Mouse (Mus musculus) T-helper 17 cell (primary cell): Measurements from ENCODE around the gene Kirrel3.

Experiments
- in situ Hi-C, 2 experiments: fragments of 300-600 bp; cut with MboI, MseI; formaldehyde crosslinking; loops; 1 replicate in 1 of 2; 2 replicates in 1 of 2; pipeline ENCODE4 v1.15.1; 2025; ENCODE audit warnings: high pct_unique_total_duplicates in 2 of 2

Gene Kirrel3

GRCm38 (mm10) chr9:34939621-34940020 is 453.9 kb downstream of the Kirrel3 start:
- in situ Hi-C loops, result loop anchor here in 1 of 2 experiments (5.0 kb wide), 1 partner anchor 437 kb away; no protein-coding TSS in a partner anchor

DNA sequence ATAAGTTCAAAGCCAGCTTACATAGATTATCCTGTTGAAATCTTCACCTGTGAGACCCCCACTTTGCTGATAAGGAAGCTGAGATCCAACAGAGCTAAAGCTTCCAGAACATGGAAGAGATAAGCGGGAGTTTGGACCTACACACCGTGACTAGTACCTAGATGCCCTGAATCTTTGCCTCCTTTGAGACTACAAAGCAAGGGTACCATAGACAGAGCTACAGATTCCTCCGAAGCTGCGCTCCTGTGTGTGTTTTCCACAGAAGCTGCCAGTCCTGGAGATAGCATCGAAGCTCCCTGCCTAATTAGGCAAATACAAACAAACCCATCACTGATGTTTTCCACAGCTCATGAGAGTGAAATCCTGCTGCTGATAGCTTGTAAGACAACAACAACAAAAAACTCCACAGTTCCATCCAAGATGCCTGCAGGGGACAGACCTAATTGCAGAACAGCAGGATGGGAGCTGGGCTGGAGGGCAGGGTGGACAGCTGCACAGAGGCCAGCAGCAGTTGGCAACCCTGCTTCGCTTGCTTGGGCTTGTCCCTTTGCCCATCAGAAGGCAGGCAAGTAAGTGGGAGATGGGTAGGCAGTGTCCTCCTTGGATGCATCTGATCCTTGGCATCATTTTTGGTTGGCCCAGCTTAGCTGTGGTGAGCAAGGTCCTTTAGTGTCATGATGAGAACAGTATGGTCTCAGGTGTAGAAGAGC is 456.6 kb downstream of the Kirrel3 start:
- in situ Hi-C loops, result loop anchor here in 1 of 2 experiments (5.0 kb wide), 1 partner anchor 440 kb away; no protein-coding TSS in a partner anchor

GRCm38 (mm10) chr9:34942996-34943395 is 457.3 kb downstream of the Kirrel3 start:
- in situ Hi-C loops, result loop anchor here in 1 of 2 experiments (5.0 kb wide), 1 partner anchor 441 kb away; no protein-coding TSS in a partner anchor

DNA sequence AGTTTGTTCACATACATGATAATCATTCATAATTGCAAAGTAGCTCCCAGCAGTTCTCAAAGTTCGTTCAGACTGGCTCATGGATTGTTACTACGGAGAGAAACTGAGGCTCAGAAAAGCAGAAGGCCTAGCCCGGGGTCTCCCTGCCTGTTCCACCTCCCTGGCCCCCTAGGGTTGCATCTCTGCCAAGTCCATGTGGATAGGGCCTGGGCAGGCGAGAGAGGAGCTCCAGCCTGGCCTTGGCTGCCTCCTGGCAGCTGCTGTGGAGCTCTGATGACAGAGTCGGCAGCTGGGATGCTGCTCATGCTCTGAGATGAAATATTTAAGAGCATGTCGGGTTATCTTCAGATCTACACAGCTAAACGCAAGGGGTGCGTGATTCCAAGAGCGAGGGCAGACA is 459.6 kb downstream of the Kirrel3 start:
- in situ Hi-C loops, result no loop called here

- in situ Hi-C loops, result no loop called here
Measured at GRCm38 (mm10) chr9:34947258-34947657, 461.6 kb downstream of the Kirrel3 start.

DNA sequence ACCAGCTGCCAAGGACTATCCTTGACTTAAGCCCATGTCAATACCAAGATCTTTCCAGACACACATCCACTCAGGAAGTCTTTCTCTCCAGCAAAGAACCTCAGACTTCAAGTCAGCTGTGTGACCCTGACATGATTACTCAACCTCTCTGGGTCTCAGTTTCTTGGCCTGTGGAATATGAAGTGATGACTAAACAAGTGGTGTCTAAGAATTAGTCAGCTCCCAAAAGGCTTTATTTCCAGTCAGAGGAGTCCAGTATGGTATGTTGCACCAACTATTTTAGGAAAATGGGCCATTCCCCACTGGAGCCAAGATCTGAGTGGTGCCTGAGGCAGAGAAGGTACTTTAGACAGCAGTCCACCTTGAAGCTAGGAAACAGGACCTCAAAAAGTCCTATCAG is 462.0 kb downstream of the Kirrel3 start:
- in situ Hi-C loops, result no loop called here

GRCm38 (mm10) chr9:34953420-34953819 is 467.7 kb downstream of the Kirrel3 start:
- in situ Hi-C loops, result no loop called here

DNA sequence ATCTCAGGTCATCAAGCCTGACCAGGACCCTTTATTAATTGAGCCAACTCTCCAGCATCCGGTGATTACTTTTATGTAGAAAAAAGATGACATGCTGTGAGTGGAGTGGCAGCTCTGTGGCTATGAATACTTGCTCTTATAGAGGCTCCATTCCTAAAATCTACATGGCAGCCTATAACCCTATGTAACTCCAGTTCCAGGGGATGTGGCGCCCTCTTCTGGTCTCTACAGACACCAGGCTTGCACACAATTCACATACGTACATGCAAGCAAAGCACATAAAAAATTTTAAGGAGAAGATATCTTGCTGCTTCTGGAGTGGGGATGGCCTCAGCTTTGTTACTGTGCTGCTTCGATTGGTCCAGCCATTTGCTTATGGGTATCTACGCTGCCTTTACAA is 468.5 kb downstream of the Kirrel3 start:
- in situ Hi-C loops, result no loop called here

DNA sequence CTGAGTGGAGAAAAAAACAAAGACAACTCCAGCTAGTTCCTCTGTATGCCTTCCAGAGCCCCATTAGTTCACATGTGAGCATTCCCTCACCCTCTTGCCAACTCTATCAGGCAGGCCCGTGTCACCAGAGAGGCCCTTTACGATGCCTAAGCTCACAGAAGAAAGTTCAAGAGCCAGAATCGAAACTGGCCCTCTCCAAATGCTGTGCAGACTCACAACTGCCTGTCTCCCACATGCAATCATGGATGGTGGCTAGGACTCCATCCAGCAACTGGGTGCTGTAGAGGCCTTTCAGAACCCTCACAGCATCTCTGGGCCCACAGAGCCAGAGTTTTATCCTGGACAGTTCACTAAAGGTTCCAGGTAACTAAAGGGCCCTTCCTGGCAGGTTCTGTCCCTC is 470.8 kb downstream of the Kirrel3 start:
- in situ Hi-C loops, result no loop called here

DNA sequence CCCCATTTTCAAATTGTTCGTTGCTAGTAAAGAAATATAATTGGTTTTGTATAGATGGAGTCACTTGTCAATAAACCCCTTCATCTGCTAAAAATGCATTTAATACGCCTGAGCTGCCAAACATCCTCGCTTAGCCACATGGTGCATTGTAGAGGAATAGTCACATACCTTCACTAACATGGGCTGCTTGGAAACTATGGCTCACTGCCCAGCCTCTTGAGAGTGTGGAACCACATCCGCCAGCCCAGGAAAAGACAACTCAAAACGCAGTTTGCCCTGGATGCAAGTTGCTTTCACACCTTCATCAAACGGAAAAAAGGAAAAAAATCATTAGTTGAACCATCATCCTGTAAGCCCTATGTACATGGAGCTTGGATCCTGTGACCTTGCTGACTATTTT is 472.0 kb downstream of the Kirrel3 start:
- in situ Hi-C loops, result no loop called here

GRCm38 (mm10) chr9:34958183-34958830 is 472.6 kb downstream of the Kirrel3 start:
- in situ Hi-C loops, result no loop called here

DNA sequence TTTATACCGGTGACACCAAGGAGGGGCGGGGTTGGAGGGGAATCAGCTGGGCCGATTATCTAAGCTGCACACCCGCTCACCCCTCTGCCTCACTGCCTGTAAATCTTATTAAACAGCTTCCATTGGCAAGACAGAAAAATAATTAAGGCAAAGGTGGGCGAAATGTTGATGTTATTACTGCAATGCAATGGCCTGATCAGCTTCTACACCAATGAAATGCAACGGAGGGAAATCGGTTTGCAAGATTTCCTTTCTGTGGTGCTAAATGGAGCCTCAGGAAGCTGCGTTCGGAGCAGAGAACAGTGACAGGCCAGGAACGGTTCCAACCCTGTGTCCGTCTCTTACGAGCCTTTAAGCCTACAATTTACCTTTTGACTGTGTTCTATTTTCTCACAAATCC is 475.0 kb downstream of the Kirrel3 start:
- in situ Hi-C loops, result no loop called here

DNA sequence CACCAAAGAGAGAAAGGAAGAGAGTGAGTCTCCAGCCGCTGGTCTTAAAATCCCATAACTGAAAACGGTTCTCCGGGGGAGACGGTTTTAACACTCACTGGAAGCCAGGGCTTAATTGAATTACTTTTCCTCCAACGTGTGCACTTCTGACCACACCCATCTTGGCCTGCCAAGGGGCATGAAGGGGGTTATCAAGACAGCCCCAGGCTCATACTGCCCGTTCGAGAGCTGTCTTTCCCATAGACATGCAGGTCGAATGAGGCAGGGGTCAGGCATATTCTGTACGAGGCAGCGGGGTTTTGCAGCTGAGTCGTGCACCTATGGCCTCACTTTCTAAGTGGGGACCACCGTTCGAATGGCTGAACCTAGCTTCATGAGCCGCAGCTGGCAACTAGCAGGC is 475.5 kb downstream of the Kirrel3 start:
- in situ Hi-C loops, result no loop called here

DNA sequence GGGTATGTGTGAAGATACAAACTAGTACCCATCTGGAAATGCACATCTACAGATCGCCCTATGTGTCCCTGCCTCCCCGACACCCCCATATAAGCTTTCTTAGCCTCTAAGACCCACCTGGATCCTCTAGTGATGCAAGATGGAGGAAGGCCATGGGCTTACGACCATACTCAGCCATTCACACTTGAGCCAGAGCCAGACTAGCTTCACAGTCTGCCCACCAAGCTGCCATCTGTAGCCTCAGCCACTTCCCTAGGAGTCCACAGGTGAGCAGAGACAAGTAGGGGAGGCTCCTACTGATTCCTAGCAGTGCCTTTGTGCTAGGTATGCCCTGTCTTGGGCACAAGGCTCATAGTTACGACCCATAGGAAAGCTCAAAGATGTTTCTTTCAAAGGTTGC is 476.6 kb downstream of the Kirrel3 start:
- in situ Hi-C loops, result no loop called here

GRCm38 (mm10) chr9:34963593-34963992 is 477.9 kb downstream of the Kirrel3 start:
- in situ Hi-C loops, result no loop called here

DNA sequence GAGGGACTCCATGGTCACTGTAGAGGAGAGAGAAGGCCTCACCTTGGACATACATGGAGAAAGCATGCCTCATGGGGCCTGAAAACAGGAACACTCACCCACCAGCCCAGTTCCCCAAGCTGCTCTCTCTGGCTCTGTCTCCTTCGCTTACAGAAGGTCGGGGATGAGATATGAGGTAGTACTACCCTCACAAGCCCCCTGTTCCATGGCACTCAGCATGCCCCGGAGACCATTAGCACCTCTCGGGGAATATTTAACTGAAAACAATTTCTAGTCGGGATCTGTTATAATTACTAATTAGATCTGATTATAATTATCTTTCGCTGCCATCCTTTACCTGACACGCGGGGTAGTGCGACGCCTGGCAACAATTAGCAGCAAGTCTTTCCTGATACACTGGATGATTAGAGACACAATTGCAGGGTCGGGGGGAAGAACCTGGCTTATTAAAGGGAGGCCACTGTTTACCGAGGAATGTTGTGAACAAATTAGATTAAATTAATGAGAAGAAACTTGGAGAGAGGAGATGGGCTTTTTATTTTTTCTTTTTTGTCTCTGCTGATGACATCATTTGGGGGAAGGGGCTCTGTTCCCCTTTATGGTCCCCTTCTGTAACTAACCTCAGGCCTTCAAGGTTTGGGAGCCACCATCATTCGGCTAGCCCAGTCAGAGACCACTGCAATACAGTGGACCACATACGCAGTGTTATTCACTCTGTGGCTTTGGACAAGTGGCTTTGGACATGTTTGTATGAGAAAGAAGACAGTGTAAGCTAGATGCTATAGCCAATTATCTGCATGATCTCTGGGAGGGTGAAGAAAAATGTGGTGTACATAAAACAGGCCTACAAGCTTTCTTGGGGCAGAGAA is 478.7 kb downstream of the Kirrel3 start:
- in situ Hi-C loops, result no loop called here

DNA sequence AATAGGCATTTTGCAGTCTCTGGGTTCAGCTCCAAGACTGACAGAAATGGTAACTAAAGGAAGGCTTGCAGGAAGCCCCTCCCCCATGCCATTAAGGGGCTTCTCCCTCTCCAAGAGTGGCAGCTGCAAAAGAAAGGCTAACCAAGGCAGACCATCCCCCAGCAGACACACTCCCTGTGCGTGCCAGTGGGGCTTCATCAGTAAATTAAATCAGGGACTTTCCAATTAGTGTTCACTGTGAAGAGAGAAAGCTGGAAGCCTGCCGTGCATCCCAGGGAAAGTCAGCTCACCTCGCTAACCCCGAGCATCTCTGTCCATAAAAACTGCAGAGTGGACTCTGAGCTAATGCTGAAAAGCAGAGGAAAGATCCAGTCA is 479.3 kb downstream of the Kirrel3 start:
- in situ Hi-C loops, result no loop called here

DNA sequence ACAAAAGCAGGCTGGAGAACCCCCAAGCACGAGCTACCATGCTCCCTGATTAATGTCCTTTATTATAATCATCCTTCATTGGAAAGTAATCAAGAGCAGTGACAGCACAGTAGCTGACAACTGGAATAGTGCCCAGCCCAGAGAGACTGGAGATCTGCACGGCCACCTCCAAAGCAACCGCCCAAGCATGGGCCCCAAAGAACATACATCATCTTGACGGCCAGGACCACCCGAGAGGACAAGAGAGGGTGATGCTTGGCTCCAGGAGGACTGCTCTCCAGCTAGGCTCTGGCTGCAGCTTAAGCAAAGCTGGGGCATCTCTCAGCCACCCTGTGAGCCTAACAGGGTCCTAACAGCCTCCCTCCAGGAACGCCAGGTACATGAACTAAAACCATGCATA is 482.1 kb downstream of the Kirrel3 start:
- in situ Hi-C loops, result no loop called here

- in situ Hi-C loops, result no loop called here
Measured at GRCm38 (mm10) chr9:34969881-34970490, 484.3 kb downstream of the Kirrel3 start.

DNA sequence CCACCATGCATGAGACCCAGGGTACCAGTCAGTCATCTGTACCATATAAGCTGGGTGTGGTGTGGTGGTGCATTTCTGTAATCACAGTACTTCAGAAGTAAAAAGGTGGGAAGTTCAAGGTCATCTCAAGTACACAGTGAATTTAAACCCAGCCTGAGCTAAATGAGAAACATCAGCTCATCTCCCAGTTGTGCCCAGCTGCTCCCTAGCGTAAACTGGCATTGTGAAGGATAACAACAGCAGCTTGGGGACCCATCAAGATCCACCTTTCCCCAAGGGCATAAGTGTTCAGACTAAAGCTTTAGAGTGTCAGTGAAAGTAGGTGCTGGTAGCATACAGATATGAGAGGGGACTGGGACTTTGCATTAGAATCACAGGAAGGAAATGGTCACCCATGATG is 488.6 kb downstream of the Kirrel3 start:
- in situ Hi-C loops, result no loop called here

DNA sequence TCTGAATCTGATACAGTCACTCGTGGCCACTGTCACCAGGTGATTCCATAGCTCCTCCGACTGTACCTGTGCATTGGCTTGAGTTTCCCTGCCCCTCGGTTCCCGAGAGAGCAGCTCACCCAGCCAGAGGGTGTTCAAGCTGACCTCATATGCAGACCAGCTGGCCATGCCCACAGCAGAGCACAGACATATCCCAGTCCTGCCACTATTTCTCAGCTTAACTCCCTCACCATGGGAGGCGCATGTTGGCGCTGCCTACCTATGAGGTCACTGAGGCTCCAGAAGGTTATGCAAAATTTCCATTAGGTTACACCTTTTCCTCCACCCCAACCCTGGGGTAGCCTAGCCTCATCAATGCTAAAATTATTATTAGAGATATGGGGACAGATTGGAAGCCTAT is 489.6 kb downstream of the Kirrel3 start:
- in situ Hi-C loops, result no loop called here
